Mouse (Mus musculus): ENCODE results near the gene Vsig10l. TPM values are rescaled to one million over a fixed set of nuclear protein-coding genes. Genes with fewer than 3 reads are reported as not detected.

Gene Vsig10l
- 8.1 and 9.4 TPM in 2 replicates for polyA plus RNA-seq (2012; rRNA removed; ENCODE audit: low replicate concordance)

GRCm38 (mm10) chr7:43462851-43463250, at the start of gene Vsig10l:
Gene Vsig10l, plus strand, starts transcription at chr7:43463151.

GRCm38 (mm10) chr7:43427406-43427805, 35.5 kb upstream of the Vsig10l start, which contains the start of gene Lim2:
Gene Lim2, plus strand, starts transcription at chr7:43427670.

DNA sequence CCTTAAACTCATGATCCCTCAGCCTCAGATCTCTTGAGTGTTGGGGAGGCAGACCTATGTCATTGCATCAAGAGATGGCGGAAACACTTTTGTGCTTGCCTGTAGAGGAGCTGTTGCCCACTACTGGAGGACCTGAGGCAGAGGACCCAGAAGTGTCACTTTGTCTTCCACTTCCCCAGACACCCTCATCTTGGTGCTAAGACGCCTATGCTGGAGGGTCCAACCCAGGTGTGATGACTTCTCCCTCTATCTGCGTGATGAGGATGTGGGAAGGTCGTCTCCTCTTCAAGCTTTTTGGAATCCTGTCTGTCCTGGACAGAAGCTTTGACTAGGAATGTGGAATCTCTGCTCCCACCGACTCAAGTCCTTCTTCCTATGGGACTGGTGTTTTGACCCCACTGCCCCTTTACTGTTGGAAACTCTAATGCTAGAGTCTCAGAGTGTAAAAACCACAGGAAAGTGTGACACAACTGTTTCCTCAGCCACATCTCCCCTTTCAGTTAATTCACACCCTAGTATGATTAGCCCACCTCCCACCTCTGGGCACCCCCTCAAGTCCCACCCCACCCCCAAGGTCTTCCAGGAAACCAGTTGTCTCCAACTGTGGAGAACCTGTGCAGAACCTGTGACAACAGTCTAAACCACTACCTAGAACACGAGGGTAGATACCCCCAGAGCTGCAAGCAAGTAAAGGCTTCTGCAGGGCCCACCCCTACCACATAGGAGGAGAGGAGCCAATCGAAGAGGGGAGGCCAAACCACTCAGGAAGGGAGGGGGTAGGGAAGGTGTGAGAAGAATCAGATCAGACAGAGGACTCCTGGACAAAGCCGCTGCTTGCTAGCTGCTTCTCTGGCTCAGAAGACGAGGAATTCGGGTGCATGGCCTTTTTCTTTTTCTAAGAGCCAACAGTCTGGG, 26.4 kb upstream of the Vsig10l start, which contains the start of gene Nkg7:
TSS of gene Nkg7 (plus strand) at position 733 of the 915 bp plus-strand sequence.

DNA sequence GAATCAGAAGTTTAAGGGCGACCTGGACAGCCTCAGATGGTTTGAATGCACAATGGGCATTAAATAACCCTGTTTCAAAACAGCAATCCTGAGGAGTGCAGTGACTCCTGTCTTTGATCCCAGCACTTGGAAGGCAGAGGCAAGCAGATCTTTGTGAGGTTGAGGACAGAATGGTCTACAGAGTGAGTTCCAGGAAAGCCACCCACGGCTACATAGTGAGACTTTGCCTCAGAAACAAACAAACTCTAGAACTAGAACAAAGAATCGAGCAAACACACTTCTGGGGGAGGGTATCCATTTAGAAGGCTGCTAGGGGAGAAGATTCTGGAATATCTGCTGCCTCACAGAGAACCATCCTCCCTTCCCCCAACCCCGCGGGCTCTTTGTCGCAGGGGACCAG, 22.5 kb upstream of the Vsig10l start, which contains the start of gene Cldnd2:
TSS of gene Cldnd2 (plus strand) at position 301 of the 400 bp plus-strand sequence.

GRCm38 (mm10) chr7:43443917-43444293, 19.0 kb upstream of the Vsig10l start, which contains the start of the genes Etfb and Gm45233:
Gene Etfb, plus strand, starts transcription at chr7:43444083.
Gene Gm45233, plus strand, starts transcription at chr7:43444128.

GRCm38 (mm10) chr7:43489631-43490125, 26.7 kb downstream of the Vsig10l start, which contains the start of gene Iglon5:
Gene Iglon5, minus strand, starts transcription at chr7:43490075.

Other genes starting within 250 kb of the Vsig10l start
- gene Zfp715, start 149.9 kb upstream of the Vsig10l start, polyA plus RNA-seq (2012; rRNA removed; ENCODE audit: low replicate concordance): 4.9 and 8.0 TPM in 2 replicates
- 0.79 and 5.1 TPM in 2 replicates for gene Siglecf, start 111.8 kb upstream of the Vsig10l start, polyA plus RNA-seq (2012; rRNA removed; ENCODE audit: low replicate concordance)
- 2.5 and 6.0 TPM in 2 replicates for gene Siglecg, start 54.9 kb upstream of the Vsig10l start, polyA plus RNA-seq (2012; rRNA removed; ENCODE audit: low replicate concordance)
- not detected in 2 replicates for gene Lim2, start 35.5 kb upstream of the Vsig10l start, polyA plus RNA-seq (2012; rRNA removed; ENCODE audit: low replicate concordance)
- gene Nkg7, start 26.1 kb upstream of the Vsig10l start, polyA plus RNA-seq (2012; rRNA removed; ENCODE audit: low replicate concordance): 7.3 and 21.1 TPM in 2 replicates
- not detected in 2 replicates for gene Cldnd2, start 22.4 kb upstream of the Vsig10l start, polyA plus RNA-seq (2012; rRNA removed; ENCODE audit: low replicate concordance)
- gene Etfb, start 19.1 kb upstream of the Vsig10l start, polyA plus RNA-seq (2012; rRNA removed; ENCODE audit: low replicate concordance): 222 and 365 TPM in 2 replicates
- 4.5 and 4.8 TPM in 2 replicates for gene Gm45233, start 19.0 kb upstream of the Vsig10l start, polyA plus RNA-seq (2012; rRNA removed; ENCODE audit: low replicate concordance)
- 4.6 and 8.8 TPM in 2 replicates for gene Iglon5, start 26.9 kb downstream of the Vsig10l start, polyA plus RNA-seq (2012; rRNA removed; ENCODE audit: low replicate concordance)
- gene 4931406B18Rik, start 42.8 kb downstream of the Vsig10l start, polyA plus RNA-seq (2012; rRNA removed; ENCODE audit: low replicate concordance): not detected in 2 replicates
- 12.5 and 12.7 TPM in 2 replicates for gene Cd33, start 81.3 kb downstream of the Vsig10l start, polyA plus RNA-seq (2012; rRNA removed; ENCODE audit: low replicate concordance)
- 1.6 and 2.8 TPM in 2 replicates for gene Zfp658, start 99.1 kb downstream of the Vsig10l start, polyA plus RNA-seq (2012; rRNA removed; ENCODE audit: low replicate concordance)
- gene Zfp719, start 116.5 kb downstream of the Vsig10l start, polyA plus RNA-seq (2012; rRNA removed; ENCODE audit: low replicate concordance): 2.0 and 4.1 TPM in 2 replicates
- 0.24 TPM in 1 of 2 replicates, not detected in the other for gene Zfp819, start 144.0 kb downstream of the Vsig10l start, polyA plus RNA-seq (2012; rRNA removed; ENCODE audit: low replicate concordance)
- not detected in 2 replicates for gene Ceacam18, start 171.6 kb downstream of the Vsig10l start, polyA plus RNA-seq (2012; rRNA removed; ENCODE audit: low replicate concordance)
- gene Siglece, start 197.0 kb downstream of the Vsig10l start, polyA plus RNA-seq (2012; rRNA removed; ENCODE audit: low replicate concordance): 3.0 and 8.5 TPM in 2 replicates
- gene Ctu1, start 208.9 kb downstream of the Vsig10l start, polyA plus RNA-seq (2012; rRNA removed; ENCODE audit: low replicate concordance): 7.1 and 16.3 TPM in 2 replicates
- gene Klk14, start 227.3 kb downstream of the Vsig10l start, polyA plus RNA-seq (2012; rRNA removed; ENCODE audit: low replicate concordance): 0.11 and 0.13 TPM in 2 replicates
- 0.12 and 0.14 TPM in 2 replicates for gene Klk13, start 249.4 kb downstream of the Vsig10l start, polyA plus RNA-seq (2012; rRNA removed; ENCODE audit: low replicate concordance)

All from subcutaneous adipose tissue, adult 2 months (tissue).